Mouse (Mus musculus) spleen, postnatal 36 days (tissue): ENCODE results near the gene Gm20458.

Source experiments
- DNase-seq, 2 experiments: peaks; one replicate each; pipeline ENCODE4 v3.0.0; 2022; ENCODE audit warnings: low spot score in 2 of 2, mixed read lengths in 1 of 2

Gene Gm20458

DNA sequence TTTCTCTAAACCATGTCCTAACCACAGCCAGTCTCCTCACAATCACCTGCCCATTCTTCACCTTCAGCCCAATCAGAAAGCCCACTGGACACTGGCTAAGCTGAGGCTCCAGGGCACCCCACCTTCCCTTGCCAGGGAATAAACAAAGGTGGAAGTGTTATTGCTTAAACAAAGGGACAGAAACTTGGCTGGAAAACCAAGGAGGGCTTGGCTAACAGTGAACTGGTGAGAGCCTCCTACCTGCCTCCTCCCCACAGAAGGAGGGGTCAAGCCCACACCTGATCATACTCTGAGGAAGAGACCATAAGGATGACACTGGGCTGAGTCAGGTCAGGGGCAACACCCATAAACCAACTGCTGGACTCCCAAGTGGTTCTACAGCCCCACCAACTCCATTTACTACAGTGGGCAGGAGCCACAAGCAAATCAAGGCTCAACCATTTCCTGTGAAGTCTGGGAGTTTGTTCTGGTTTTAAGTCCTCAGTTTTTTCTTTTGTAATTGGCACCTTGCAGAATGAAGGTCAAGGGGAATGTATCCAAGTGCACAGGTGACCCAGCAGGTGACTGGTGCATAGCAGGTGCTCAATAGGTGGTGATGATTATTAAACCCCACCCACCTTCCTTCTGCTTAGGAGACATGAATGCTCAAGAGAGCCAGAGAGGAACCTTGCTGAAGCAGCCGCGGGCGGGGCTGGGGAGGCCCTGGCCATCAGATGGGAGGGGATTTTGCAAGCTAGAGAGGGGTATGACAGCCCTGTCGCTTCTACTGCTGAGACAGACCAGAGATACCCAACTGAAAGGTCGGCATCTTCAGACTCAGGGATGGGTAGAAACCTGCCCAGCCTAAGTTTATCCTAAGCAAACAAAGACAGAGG is 25.3 kb upstream of the Gm20458 start:
- peak; percentile 25 to 27 for DNase-seq

DNA sequence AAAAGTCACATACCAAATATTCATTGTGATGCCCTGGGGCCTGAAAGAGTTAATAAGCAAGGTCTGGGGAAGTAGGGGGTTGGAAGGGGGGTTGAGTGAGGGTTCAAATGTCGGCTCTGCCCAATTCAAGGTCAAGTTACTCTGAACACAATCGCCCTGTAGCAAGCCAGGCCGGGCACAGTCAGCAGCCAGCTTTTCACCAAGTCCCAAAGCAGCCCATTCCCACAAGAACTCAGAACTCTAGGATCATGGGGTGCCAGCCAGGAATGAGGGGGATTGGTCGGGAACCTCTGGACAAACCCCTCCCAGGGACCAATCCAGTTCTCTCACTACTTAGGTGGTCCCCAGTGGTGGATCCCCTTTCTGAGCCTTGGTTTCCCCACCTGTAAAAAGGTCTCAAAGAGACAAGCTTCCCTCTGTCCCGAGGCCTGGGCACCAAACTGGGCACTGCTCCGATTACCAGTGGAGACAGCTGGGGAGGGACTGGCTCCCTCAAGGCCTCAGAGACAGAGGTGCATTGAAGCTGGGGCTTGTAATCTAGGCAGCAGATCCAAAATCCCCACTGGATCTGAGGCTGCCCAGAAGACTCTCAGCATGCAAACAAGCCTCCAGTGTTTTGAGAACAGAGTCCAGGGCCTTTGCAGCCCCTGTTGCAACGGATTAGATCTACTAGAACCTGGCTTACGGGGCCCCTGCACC is 24.4 kb upstream of the Gm20458 start:
- DNase-seq = no peak

DNA sequence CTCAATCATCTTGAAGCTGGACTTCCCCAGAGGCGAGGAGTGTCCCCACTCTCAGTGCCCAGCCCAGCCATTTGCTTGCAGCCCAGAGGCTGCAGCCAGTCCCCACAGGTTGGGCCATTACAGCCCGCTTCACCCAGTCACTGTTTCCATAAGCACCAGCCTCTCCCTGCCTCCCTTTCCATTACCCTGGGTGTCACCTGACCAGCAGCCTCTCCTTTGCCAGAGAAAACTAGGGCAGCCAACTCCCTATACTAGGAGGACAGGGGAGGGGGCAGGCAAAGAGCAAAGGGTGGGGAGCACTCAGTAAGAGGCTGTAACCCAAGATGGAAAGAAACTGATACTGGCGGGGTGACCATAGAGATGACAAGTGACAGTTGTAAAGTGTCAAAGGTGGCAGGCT is 23.8 kb upstream of the Gm20458 start:
- DNase-seq = no peak

DNA sequence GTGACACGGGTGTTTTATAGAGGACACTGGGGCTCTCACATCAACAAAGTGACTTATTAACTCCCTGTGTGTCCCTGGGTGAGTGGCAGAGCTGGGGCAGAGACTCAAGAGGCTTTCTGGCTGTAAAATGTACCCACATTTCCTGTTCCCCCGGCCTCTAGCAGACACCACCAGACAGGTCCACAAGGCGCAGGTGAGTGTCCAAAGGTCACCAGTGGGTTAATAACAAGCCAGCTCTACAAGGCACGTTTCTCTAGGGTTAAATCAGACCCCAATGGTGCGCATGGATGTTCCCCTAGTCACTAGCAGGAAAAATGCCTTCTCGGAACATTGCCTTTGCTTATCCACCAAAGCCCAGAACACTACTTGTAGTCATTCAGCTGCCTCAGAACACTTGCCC is 23.1 kb upstream of the Gm20458 start:
- DNase-seq = no peak

DNA sequence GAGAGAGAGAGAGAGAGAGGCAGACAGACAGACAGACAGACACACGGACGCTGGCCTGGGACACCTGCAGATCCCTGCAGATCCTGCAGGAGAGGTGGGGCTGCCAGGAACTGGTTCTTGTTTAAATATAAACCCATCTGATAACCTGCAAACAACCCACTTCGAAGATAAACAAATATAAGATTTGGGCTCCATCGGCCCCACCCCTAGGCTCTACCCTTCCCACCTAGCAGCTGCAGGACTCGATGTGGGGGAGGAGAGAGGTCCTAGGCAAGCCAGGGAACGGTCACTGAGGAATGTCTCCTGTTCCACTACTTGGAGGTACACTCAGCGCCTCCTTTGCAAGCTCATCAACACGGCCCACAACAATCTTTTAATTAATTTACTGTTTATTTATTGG is 22.5 kb upstream of the Gm20458 start:
- no peak for DNase-seq

DNA sequence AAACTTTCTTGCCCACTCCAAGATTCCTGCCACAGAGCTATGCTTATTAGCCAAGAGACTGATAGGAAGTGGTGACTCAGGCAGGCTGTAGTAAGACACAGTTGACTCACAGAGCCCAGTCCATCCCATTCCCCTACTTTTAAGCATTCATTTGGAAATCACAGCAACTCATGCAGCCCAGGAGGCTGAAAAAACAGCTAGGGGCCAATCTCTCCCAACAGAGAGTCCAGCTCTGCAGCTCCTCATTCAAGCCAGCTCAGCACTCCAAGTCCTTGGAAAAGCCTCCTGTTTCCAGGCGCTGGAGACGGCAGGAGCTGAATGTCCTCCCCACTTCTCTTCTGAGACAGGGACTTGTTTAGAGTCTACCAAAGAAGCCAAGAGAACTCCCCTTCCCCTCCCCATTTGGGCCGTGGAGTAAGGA is 21.8 kb upstream of the Gm20458 start:
- no peak for DNase-seq

DNA sequence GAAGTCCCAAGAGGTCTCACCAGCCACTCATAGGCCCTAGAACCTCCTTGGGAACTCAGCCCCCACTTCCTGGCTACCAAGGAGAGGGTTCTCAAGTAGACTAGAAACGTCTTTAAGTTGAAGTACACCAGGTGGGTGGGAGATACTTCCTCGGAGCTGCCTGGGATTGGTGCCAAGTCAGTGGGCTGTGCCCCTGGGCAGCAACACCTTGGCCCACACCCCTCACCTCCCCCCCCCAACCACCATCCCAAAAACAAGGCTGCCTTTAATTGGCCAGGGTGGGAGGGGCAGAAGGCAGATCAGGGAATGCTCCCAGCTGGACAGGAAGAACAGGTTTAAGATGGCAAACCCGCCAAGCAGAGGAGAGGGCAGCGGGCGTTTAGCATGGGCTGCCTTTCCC is 20.5 kb upstream of the Gm20458 start:
- DNase-seq = no peak

DNA sequence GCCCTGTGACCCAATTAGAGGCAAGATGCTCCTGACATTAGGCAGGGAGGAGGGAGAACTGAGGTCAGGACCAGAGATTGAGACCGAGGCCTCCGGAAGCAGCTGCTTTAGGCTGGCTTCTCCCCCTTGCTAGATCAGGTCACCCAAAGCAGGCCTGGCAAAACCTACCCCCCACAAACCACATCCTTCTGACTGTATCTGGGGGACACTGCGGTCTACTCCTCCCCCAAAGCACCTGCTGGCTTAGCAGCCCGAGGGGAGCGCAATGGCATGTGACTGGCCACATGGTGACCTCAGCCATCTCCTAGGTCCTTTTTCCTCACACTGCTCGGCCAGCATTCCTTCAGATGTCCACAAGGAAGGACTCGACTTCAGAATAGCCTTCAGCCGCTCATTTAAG is 19.6 kb upstream of the Gm20458 start:
- peak; percentile 89 to 91 for DNase-seq

DNA sequence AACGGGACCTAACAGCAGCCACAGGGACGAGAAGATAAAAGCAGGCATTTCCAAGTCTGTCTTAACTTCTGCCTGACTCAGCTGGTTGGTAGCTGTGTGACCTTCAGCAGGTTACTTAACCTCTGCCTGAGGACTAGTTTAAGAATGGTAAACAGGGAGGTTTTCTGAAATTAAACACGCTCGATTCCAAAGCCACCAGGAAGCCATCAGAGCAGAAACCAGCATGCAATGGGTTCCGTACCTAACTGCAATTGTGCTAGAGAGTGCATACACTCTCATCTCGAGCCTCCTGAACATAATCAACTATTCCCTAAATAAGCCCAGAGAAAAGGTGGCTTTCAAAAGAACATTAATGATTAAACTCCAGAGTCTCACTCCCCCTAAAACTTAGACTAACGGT is 19.0 kb upstream of the Gm20458 start:
- no peak for DNase-seq

DNA sequence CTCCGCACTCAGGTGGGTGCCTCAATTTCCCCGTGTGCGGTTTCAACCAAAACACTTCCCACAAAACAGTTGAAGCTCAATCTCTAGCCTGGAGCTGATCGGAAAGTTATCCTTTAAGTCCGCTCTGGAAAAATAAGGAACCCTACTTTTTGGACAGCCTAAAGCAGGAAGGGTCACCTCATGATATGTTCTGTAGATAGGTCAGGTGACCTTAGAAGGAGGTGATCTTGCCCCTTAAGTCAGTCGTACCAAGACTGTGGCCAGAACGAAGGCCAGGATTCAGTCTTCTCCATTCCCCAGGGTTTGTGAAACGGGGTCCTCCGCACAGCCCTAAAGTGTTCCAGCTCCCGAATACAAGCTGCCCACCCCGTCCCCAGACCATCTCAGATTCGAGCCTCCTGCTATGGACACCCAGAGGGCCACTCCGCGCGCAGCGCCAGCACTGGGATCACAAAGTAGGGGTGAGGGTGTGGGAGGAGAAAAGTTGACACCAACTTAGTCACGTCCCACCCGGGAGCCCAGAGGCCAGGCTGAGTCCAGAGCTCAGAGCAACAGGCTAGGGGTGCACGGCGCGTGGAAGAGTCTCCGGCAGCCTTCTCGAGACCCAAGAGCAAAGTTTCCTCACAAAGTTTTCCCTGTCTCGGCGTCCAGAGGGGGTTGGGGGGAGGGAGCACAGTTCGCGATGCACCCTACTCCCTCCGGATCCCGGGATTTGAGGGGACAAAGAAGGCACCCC is 18.3 kb upstream of the Gm20458 start:
- peak; percentile 20 to 26 for DNase-seq

DNA sequence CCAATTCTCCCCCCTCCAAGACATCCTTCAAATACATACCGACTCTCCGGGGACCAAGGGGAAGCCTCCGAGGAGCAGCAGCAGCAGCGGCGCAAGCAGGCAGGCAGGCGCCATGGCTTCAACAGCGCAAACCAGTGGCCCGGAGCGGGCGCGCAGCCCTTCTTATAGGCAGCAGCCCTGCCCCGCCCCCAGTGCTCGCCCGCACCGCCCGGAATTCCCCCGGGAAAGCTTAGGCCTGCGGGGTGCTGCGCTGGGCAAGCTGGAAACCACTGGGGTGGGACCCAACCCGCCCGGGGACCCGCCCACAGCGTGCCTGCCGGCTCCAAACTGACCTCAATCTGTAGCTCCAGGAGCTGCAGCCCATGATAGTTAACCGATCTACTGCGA is 17.7 kb upstream of the Gm20458 start:
- peak; percentile 83 to 85 for DNase-seq

DNA sequence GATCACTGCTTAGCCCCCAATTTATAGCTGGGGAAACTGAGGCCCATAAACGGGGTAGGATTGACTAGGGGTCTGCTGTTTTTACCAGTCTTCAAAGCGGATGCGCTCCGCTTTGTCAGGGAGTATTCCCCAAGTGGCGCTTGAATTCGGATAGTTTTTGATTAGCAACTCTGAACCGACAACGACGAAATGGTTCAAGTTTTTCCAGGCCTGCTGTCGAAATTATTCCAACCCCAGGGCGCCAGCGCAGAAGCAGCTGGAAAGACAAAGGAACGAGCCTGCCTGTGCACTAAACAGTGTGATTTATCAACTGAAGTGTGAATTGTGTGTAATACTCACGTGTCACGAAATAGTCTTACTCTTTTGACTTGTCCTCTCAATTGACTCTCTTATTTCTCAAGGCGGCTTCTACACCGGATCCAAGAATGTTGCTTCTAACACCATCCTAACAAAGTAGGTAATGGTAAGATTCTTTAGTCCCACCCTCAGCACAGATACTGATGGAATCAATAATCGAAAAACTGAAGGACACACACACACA is 17.2 kb upstream of the Gm20458 start, which contains the start of gene Sdc4:
TSS of gene Sdc4 (minus strand) at position 428 of the 541 bp plus-strand sequence.
- no peak for DNase-seq

DNA sequence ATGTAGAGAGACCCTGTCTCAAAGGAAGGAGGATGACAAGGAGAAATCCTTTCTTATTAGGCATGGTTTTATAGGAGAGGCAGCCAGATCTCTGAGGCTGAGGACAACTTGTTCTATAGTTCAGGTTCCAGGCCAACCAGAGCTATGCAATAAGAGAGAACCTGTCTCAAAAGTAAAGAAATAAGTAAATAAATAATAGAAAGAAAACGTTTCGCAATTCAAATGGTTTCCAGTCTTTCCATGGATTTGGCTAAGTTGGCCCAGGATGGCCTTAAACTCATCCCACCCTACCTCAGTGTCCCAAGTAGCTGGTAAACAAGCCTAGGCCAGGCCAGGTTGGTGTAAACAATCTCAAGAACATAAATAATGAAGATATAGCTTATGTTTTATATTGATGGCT is 16.1 kb upstream of the Gm20458 start:
- DNase-seq = no peak

DNA sequence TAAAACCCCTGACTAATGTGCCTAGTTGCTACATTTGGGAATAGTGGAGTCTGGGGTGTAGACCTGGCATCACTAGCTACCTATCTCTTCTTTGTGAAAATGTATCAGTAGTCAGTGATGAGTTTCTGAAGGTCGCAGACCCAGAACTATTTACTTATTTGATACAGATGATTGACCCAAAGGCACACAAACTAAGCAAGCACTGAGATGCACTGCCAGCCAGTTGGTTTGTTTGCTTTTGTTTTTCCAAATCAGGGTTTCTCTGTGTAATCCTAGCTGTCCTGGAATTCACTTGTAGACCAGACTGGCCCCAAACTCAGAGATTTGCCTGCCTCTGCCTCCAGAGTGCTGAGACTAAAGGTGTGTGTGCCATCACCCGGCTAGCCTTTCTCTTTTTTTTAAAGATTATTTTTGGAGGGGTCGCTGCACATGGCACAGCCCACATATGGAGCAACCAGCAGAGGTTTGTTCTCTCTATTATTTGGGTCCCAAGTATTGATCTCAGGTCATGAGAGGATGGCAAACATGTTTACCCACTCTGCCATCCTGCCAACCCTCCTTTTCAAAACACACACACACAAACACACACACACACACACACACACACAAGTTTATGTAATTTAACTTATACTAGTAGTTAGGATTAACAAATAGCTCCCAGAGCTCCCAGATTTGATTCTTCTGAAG is 15.2 kb upstream of the Gm20458 start:
- no peak for DNase-seq

DNA sequence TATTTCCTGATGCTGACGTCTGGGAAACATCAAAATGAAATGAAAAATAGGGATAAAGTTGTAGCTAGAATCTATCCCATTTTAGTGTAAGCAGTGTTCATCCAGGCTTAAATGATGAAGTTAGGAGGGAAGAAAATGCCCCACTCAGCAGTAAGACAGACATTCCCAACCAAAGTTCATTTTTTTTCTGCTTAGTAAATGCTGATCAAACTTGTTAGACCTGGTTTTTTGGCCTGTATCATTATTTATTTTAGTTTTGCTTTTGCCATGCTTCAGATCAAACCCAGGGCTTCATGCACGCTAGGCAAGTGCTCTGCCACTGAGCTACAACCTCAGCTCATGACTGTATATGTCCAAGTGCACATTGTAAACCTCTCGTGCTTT is 14.7 kb upstream of the Gm20458 start:
- DNase-seq = no peak

DNA sequence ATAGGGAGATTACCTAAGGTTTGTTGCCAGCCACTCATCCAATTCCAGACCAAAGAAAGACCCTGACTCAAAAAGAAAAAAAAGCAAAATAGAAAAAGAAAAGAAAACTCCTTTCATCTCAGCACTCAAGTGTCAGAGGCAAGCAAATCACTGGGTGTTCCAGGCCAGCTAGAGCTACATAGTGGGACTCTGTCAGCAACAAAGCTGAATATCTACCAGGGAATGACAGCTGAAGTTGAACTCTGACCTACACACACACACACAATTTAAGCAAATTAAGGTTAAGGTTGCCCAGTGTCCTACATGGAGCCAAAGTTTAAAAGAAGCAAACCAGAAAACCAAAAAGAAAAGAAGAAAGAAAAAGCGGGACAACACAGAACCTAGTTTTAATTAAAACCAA is 12.6 kb upstream of the Gm20458 start:
- no peak for DNase-seq

DNA sequence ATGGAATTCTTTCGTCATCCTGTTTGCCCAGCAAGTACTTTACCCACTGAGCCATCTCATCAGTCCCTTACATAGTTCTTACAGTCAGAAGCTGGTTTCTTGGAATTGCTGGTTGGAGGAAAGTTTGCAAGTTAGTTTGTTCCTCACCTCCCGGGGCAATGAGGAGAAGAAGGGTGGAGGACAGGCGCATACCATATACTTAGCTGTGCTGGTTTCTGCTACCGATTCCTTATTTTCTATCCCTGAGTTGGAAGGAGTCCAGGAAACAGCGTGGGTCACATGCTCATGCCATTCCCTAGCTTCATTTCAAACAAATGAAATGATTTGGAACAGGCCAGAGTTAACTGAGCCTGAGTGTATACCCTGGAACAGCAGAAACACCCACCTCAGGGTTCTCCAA is 11.8 kb upstream of the Gm20458 start:
- no peak for DNase-seq

DNA sequence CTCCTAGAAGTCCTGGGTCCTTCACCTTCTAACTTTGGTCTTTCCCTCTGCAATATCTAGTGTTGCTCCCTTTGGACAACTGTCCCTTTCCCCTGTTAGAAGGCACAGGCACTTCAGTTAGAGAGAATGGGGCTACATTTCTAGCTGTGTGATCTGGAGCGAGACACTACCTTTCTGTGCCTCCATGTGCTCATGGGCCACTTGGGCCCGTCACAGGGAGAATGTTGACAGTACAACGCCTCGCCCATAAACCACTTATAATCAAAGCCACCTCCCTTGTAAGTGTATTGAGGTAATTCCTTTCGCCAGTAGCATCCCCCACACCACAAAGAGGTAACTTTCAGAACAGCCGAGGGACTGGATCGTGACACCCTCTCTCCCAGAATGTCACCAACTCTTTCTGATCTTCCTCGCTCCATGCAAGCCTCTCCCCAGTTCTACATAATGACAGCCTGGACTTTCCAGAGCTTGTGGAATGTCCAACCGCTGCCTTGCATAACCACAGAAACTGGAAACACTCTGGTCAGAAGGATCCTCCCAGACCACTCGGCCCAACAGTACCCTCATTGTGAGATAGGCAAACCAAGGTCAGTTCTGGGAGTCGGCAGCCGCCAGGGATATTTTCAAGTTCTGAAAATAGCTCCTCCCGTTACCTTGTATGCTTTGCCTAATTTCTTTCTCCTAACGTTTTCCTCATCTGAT is 11.3 kb upstream of the Gm20458 start:
- no peak for DNase-seq

DNA sequence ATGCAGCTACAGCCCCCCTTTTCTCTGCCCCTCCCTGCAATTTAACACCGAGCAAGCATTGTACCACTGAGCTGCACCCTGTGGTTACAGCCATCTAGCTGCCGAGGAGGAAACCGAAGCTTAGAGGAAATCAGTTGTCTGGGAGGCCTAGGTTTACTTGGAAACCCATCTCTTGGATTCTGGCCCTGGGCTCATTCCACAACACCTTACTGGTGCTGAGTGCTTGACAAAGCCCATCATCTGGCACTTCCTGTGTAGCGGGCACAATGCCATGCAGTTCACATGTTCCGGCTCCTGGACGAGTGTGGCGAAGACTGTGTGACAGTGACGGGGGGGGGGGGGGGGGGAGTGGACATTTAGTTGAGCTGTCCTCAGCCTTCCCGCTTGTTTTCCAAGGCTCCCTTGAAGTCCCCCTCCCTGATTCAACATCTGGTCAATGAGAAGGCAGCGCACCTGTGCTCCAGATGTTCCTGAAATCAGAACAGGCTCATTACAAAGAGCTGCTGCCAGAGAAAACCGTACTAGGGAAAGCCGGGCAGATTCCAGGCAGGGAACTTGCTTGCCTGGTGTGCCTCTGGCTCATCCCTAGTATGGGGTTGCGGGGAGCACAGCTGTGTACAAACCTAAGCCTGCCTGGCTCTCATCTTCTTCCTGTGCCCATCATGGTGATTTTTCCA is 8.6 kb upstream of the Gm20458 start:
- DNase-seq = no peak

DNA sequence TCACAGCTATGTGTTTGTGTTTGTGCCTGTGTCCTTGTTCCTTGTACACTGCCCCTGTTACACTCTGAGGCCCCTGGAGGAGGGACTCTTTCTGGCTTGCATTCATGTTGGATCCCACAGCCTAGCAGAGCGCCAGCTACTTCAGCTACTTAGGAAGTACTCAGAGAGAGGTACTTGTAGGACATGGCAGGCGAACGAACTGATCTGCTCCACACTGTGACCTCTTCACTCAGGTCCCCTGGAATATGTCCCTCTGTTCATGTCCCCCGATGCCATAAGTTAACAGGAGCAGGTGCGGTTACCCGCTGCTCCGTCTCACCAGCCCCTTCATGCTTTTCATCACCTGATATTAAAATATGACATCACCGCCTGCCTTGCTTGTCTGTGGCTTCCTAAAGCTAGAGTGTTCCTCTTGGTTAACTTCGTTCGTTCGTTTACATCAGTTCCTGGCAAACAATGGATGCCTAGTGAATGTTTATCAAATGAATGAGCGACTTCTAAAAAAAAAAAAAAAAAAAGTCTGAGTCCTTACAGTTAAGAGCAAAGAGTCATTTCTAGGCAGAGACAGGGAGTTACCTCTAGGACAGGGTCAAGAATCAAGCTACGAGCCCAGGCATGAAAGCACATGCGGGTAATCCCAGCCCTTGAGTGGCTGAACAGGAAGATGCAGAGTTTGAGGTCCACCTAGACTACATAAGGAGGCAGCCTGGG is 7.6 kb upstream of the Gm20458 start:
- no peak for DNase-seq
